Mouse (Mus musculus) lung, postnatal 25 days (tissue): Measurements from ENCODE around the gene Arid1a.
"Not testable (repeated sequence)": the region's sequence is repeated elsewhere in the genome, so short reads cannot be mapped to it uniquely, and the experiment has no call there.

Experiments
- DNase-seq: peaks from one replicate; pipeline ENCODE4 v3.0.0; 2022; ENCODE audit warnings: low spot score

The Arid1a gene

GRCm38 (mm10) chr4:133651986-133652385 lies 104.6 kb downstream of the Arid1a start:
- DNase-seq, result no peak

DNA sequence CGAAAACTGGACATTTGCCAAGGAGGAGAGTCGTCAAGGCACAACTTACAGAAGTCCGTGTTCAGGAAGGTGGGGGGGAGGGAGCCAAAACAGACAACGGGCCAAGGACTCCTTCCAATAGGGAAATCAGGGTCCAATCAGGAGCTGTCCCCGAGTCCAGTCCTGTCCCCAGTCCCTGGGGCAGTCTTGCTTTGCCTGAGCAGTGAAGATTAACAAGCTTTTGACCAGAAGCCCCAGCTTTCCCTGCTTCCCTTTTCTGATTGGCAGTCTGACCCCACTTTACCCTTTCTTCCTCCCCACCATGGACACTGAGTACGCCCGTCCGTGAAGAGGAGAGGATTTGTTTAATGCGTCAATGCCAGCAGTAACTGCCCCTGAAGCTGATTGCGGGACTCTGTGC lies 105.1 kb downstream of the Arid1a start:
- DNase-seq, result no peak

DNA sequence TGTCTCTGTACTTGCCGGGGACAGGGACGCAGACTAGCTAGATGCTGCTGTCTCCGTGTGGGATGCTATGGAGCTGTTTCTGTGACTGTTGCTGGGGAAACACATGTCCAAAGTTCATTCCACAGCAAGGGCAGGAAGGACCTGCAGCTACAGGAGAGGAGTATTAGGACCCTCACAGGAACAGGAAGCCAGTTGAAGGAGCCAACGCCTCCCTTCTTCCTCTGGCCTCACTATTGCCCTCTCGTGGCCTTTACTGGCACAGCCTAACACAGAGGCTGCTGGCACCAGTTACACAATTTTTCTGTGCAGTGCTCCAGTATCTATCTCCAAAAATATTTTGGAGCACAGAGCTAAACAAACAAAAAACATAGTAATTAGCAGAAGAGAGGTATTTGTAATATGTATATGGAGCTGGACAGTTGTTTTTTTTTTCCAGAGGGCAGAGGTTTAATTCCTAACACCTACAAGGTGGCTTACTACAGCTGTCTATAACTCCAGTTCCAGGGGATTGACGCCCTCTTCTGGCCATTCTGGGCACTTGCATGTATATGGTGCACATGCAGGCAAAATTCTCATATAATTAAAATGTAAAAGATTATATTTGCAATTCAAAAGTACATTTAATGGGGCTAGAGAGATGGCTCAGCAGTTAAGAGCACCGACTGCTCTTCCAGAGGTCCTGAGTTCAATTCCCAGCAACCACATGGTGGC lies 106.4 kb downstream of the Arid1a start, which contains the start of gene Zdhhc18:
TSS of gene Zdhhc18 (minus strand) at position 166 of the 711 bp plus-strand sequence.
- peak; percentile 91 for DNase-seq

- DNase-seq, result not testable (repeated sequence)
Measured at GRCm38 (mm10) chr4:133649464-133649863, 107.1 kb downstream of the Arid1a start.

- no peak for DNase-seq
Measured at GRCm38 (mm10) chr4:133645680-133646079, 110.9 kb downstream of the Arid1a start.

DNA sequence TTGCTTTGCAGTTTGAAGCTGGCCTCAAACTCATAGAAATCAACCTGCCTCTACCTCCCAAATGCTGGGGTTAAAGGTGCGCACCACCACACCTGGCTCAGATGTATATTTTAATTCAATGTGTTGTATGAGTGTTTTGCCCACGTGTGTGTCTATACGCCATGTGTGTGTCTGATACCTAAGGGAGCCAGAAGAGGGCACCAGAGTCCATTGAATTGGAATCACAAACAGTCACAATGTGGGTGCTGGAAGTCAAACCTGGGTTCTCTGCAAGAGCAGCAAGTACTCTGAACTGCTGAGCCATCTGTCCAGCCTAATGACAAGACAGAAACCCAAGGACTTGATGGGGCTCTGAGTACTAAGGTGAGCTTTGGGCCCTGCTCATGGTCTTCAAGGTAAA lies 111.4 kb downstream of the Arid1a start:
- DNase-seq, result no peak

DNA sequence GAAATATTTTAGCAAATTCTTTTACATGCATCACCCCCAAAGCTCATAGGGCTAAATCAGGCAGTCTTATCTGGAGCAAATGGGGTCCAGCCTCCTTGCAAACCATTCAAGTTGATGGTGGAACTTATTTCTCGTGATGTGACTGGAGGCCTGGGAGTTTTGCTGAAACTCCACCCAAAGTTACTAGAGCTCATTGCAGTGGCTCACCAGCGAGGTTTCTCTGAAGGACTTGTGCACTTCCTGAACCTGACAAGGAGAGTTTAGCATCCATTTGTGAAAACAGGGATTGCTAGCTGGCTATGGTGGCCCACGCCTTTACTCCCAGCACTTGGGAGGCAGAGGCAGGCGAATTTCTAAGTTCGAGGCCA lies 122.5 kb downstream of the Arid1a start:
- DNase-seq, result no peak

DNA sequence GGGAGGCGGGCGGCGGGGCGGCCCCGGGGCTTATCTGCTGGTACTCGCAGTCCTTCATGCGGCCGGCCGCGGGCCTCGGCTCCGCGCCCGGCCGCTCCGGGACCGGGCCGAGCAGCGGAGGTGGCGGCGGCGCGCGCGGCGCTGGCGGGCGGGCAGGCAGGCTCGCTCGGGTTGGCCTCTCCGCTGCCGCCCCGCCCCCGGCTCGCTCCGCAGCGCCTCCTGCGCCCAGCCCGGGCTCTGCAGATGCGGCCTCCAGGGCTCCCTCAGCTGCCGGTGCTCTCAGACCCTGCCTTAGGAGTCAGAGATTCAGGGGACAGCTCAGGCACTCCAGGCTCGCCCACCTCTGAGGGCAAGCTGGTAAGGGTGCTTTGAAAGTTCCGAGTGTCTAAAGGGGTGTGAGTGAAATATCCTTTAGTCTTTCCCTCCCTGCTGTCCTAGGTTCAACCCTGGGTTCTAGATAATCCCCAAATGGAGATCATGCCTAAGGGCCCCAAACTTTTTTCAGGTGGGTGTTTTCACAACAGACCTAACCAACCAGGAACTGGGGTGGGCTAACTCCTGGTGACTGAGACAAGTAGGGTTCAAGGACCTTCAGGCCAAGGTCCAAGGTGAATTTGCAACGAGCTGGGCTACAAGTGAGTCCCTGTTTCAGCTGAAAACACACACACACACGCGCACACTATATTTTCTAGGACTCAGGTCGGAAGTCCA lies 123.1 kb downstream of the Arid1a start:
- peak; percentile 91 for DNase-seq

GRCm38 (mm10) chr4:133632483-133633327 lies 123.9 kb downstream of the Arid1a start:
- no peak for DNase-seq

GRCm38 (mm10) chr4:133631769-133632411 lies 124.7 kb downstream of the Arid1a start:
- peak; percentile 58 for DNase-seq

DNA sequence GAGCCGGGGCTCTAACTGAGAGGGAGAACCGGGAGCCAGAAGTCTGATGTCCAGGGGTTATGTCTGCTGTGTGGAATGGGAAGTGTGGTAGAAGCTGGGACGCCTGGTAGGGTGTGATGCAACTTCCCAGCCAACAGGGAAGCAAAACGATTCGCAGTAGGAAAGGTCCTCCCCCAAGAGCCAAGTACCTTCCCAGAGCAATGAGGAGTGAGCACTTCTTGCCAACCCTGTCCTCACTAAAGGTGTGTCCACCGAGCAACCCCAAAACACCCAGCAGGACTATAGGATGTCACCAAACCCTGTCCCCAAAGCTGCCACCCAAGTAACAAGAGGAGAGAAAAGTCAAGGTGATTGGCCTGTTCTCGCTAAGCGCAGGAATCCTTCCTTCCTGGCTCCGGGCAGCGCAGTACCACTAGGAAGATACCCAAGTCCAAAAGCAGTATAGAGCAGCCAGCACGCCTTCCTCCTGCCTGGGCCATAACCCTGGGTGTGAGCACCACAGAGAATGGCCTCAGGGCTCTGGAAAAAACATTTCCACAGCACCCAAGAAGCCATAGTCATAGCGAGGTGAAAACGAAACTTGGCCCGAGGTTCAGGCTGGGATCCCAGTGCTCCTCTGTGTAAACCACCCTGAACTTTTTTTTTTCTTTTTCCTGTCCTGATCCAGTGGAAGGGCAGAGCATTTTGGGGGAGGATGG lies 125.3 kb downstream of the Arid1a start:
- DNase-seq, result peak; percentile 64

- no peak for DNase-seq
Measured at GRCm38 (mm10) chr4:133630326-133630920, 126.1 kb downstream of the Arid1a start.

DNA sequence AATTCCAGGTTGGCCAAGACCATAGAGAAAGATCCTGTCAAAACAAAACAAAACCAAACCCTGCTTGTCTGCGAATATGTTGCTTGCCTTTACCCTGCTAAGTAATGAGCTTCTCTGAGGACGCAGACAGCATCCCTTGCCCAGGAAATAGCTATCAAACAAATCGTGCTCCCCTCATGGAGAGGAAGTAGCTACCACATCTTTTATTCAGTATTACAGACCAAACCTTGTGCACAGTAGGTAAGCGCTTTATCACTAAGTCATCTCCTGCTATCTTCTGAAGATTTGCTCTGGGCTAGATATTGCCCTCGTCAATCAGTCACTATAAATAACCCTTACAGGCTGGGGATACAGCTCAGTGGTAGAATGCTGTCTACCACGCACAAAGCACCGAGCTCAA lies 127.4 kb downstream of the Arid1a start:
- DNase-seq, result no peak
